Mouse (Mus musculus) ES-E14 (cell line): ENCODE measurements around the gene 9430038I01Rik. TPM values are rescaled to one million over a fixed set of nuclear protein-coding genes. Genes with fewer than 3 reads are reported as not detected.

Experiments used
- DNase-seq: peaks from one replicate; pipeline ENCODE4 v3.0.0-alpha.2; 2013; ENCODE audit warnings: low read depth, low spot score
- H3K27ac ChIP-seq: 2 replicates; pipeline ENCODE4 v1.5.1; 2012; ENCODE audit warnings: low read depth, mild to moderate bottlenecking, low read length, moderate library complexity, mixed read lengths; ENCODE audit not compliant: poor library complexity, insufficient read depth, severe bottlenecking
- H3K36me3 ChIP-seq: 2 replicates; pipeline ENCODE4 v1.6.1; 2012; ENCODE audit warnings: mild to moderate bottlenecking, low read length, moderate library complexity, mixed read lengths; ENCODE audit not compliant: control insufficient read depth, poor library complexity, insufficient read depth, severe bottlenecking
- H3K4me1 ChIP-seq, 2 experiments: fragments of 150-350 bp in 1 of 2; sonication (generic) in 1 of 2; 2 replicates each; pipeline ENCODE4 v1.6.1; 2012; ENCODE audit warnings: low read length in 2 of 2, mild to moderate bottlenecking in 1 of 2, mixed read lengths in 1 of 2; ENCODE audit not compliant: control insufficient read depth in 2 of 2, insufficient read depth in 2 of 2, poor library complexity in 1 of 2
- H3K4me3 ChIP-seq, 2 experiments: fragments of 150-350 bp in 1 of 2; sonication (generic) in 1 of 2; 2 replicates each; pipeline ENCODE4 v1.5.1; 2012; ENCODE audit warnings: low read length in 2 of 2, low read depth in 1 of 2, mild to moderate bottlenecking in 1 of 2, mixed read lengths in 1 of 2; ENCODE audit not compliant: insufficient read depth in 1 of 2, poor library complexity in 1 of 2, severe bottlenecking in 1 of 2
- H3K9ac ChIP-seq: 2 replicates; pipeline ENCODE4 v1.6.1; 2012; ENCODE audit warnings: low read depth, mild to moderate bottlenecking, low read length, mixed read lengths; ENCODE audit not compliant: poor library complexity, insufficient read depth, severe bottlenecking
- H3K9me3 ChIP-seq: fragments of 150-350 bp; sonication (generic); 2 replicates; pipeline ENCODE4 v1.6.1; 2012; ENCODE audit warnings: low read depth, mild to moderate bottlenecking, low read length; ENCODE audit not compliant: control insufficient read depth, insufficient read depth
- CHD2 ChIP-seq: IDR thresholded peaks from 2 replicates; pipeline ENCODE4 v1.6.1; 2014; ENCODE audit warnings: mild to moderate bottlenecking, low read depth, low read length, inconsistent platforms
- HCFC1 ChIP-seq: IDR thresholded peaks from 2 replicates; pipeline ENCODE4 v1.6.1; 2012; ENCODE audit warnings: low read length, inconsistent platforms, borderline replicate concordance; ENCODE audit not compliant: insufficient read depth
- MAFK ChIP-seq: IDR thresholded peaks from 2 replicates; pipeline ENCODE4 v1.6.1; 2014; ENCODE audit warnings: mild to moderate bottlenecking, low read depth, low read length, inconsistent platforms; ENCODE audit not compliant: insufficient read depth
- ZC3H11A ChIP-seq: IDR thresholded peaks from 2 replicates; pipeline ENCODE4 v1.6.1; 2012; ENCODE audit warnings: low read depth, mild to moderate bottlenecking, inconsistent platforms, low read length, borderline replicate concordance
- ZNF384 ChIP-seq: IDR thresholded peaks from 2 replicates; pipeline ENCODE4 v1.6.1; 2012; ENCODE audit warnings: low read depth, low read length, inconsistent platforms
- in situ Hi-C, 2 experiments: fragments of 600-800 bp; cut with MboI; formaldehyde crosslinking; loops; one replicate each; pipeline ENCODE4 v1.15.1; 2025; ENCODE audit warnings: low sequenced_read_pairs in 2 of 2, inconsistent platforms in 1 of 2; ENCODE audit not compliant: unreplicated experiment in 2 of 2
- total RNA-seq: library from RNA; depleted of rRNA; stranded (reverse); fragments of 300-350 nt; gene quantifications from 2 replicates; pipeline ENCODE4 v1.2.3, GENCODE M21; 2012; rRNA removed

Gene 9430038I01Rik
- total RNA-seq, 1 experiment: 11.4 TPM

GRCm38 (mm10) chr7:137364571-137364970, 46.0 kb downstream of the 9430038I01Rik start:
- no peak overlapping the region for H3K27ac ChIP-seq
- H3K36me3 ChIP-seq: no peaks in the 10 kb centered on the region
- TF ChIP-seq ZC3H11A (no peak), ZNF384 (no peak), HCFC1 (no peak), MAFK (no peak), CHD2 (no peak)
- H3K9me3 ChIP-seq: no peaks in the 10 kb centered on the region
- in situ Hi-C loops: no loop called here
- no peak overlapping the region for H3K4me3 ChIP-seq
- no peaks in the 10 kb centered on the region for H3K4me1 ChIP-seq
- no peak for DNase-seq
- no peak overlapping the region for H3K9ac ChIP-seq

GRCm38 (mm10) chr7:137346860-137347259, 63.7 kb downstream of the 9430038I01Rik start:
- in situ Hi-C loops: no loop called here
- Histone ChIP-seq H3K9me3 (no peaks in the 10 kb centered on the region), H3K36me3 (no peaks in the 10 kb centered on the region), H3K4me1 (no peaks in the 10 kb centered on the region), H3K9ac (no peak overlapping the region), H3K4me3 (no peak overlapping the region), H3K27ac (no peak overlapping the region)
- TF ChIP-seq CHD2 (no peak), HCFC1 (no peak), ZNF384 (no peak), ZC3H11A (no peak), MAFK (no peak)
- DNase-seq: no peak

- Histone ChIP-seq H3K36me3 (no peaks in the 10 kb centered on the region), H3K9ac (no peak overlapping the region), H3K9me3 (no peaks in the 10 kb centered on the region), H3K4me3 (no peak overlapping the region), H3K27ac (no peak overlapping the region), H3K4me1 (no peaks in the 10 kb centered on the region)
- in situ Hi-C loops: no loop called here
- TF ChIP-seq ZC3H11A (no peak), ZNF384 (no peak), HCFC1 (no peak), MAFK (no peak), CHD2 (no peak)
- DNase-seq: no peak
Observed at GRCm38 (mm10) chr7:137346068-137346467, 64.5 kb downstream of the 9430038I01Rik start.

- H3K4me1 ChIP-seq: no peaks in the 10 kb centered on the region
- H3K36me3 ChIP-seq: no peaks in the 10 kb centered on the region
- H3K27ac ChIP-seq: no peak overlapping the region
- TF ChIP-seq ZC3H11A: no peak
- no peak for TF ChIP-seq HCFC1
- TF ChIP-seq MAFK: no peak
- no peak for TF ChIP-seq CHD2
- no peak for TF ChIP-seq ZNF384
- no peak for DNase-seq
- H3K9ac ChIP-seq: no peak overlapping the region
- no peak overlapping the region for H3K4me3 ChIP-seq
- no peaks in the 10 kb centered on the region for H3K9me3 ChIP-seq
- in situ Hi-C loops: loop anchor here in 1 of 2 experiments (10.0 kb wide), 1 partner anchor 131 kb away; no protein-coding TSS in a partner anchor
Observed at GRCm38 (mm10) chr7:137333951-137334350, 76.6 kb downstream of the 9430038I01Rik start.

Other genes starting within 250 kb of the 9430038I01Rik start
- gene Ebf3, start 96.3 kb downstream of the 9430038I01Rik start, total RNA-seq: 0.16 and 0.22 TPM in 2 replicates
- 142 and 189 TPM in 2 replicates for gene Glrx3, start 26.9 kb upstream of the 9430038I01Rik start, total RNA-seq